Mouse (Mus musculus): ENCODE measurements at regions not wholly inside any gene's neighbourhood (a gene's known extent, or its start where the extent isn't known, plus 50 kb on each side); places are given as distances from the start of the nearest gene placed in this dataset.
"Not testable (repeated sequence)": the region's sequence is repeated elsewhere in the genome, so short reads cannot be mapped to it uniquely, and the experiment has no call there.

DNA sequence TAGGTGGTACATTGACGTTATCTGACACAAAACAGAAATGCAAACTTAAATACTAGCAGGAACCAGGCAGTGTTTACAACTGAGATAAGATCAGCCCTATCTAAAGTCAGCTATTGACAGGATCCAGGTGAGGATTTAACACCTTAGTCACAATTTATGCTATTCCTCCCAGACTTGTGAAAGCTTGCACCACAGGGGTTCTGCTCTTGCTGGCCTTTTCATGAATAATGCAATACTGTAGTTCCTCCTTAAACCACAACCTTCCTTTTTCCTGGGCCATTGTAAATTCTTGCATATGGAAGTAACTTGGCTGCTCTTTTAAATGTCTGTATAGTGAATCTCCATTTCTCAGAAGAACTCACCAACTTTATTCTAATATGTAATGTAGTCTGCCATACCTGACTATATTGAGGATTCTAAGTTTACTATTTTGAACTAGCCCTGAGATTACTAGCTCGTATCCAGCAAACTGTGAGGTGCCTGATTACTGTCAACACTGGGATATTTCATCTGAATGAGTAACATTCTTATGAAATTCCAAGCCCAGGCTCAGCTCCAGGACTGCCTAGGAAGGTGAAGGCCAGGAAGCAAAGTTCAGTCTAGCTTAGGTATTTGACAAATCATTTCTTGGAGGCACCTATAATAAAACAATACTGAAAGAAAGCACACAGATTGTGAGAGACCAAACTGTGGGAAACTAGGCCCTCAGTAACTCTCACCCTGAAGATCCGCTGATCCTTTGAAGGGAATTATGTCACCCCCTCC lies 1019.2 kb upstream of the Cntn5 start:
- not testable (repeated sequence) for H3K27ac ChIP-seq (replicated peaks; ENCODE audit: low read depth, low read length); H3K4me3 ChIP-seq (ENCODE audit: low read depth, low read length); H3K36me3 ChIP-seq (ENCODE audit: control insufficient read depth, insufficient read depth, low read length); DNase-seq (ENCODE audit: low spot score); H3K4me2 ChIP-seq (ENCODE audit: low read depth, severe bottlenecking); H3K27me3 ChIP-seq (ENCODE audit: control insufficient read depth, insufficient read depth, low read length); H3K9me3 ChIP-seq (ENCODE audit: control insufficient read depth, low read length); ATAC-seq (ENCODE audit: insufficient number of reproducible peaks, low FRiP score, low TSS enrichment, low read depth); H3K9ac ChIP-seq (ENCODE audit: low read length); H3K4me1 ChIP-seq (ENCODE audit: control insufficient read depth, insufficient read depth, low read length)
- WGBS: 89% methylated on average over 3 of the region's 3 CpGs

DNA sequence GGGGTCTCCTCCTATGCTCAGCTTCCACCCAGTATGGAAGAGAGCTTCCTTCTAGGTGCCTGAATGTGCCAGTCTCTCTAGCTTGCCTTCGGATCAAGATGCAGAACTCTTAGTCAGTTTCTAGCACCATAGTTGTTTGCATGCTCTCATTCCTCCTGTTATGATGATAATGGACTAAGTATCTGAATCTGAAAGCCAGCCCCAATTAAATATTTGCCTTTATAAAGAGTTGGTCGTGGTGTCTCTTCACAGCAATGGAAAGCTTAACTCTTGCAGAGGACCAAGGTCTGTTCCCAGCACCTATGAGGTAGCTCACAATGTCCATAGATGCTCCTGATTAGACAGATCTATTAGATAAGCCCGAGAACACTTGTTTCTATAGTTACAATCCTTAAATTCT lies 1015.7 kb upstream of the Cntn5 start:
- no peak overlapping the region for H3K4me3 ChIP-seq (ENCODE audit: low read depth, low read length)
- no peak overlapping the region for H3K4me2 ChIP-seq (ENCODE audit: low read depth, severe bottlenecking)
- H3K27me3 ChIP-seq (ENCODE audit: control insufficient read depth, insufficient read depth, low read length): no peaks in the 10 kb centered on the region
- DNase-seq (ENCODE audit: low spot score): no peak
- no peak overlapping the region for H3K27ac ChIP-seq (replicated peaks; ENCODE audit: low read depth, low read length)
- no peaks in the 10 kb centered on the region for H3K9me3 ChIP-seq (ENCODE audit: control insufficient read depth, low read length)
- no peaks in the 10 kb centered on the region for H3K36me3 ChIP-seq (ENCODE audit: control insufficient read depth, insufficient read depth, low read length)
- H3K4me1 ChIP-seq (ENCODE audit: control insufficient read depth, insufficient read depth, low read length): no peaks in the 10 kb centered on the region
- H3K9ac ChIP-seq (ENCODE audit: low read length): no peak overlapping the region
- 81% methylated on average over 3 of the region's 3 CpGs for WGBS
- ATAC-seq (ENCODE audit: insufficient number of reproducible peaks, low FRiP score, low TSS enrichment, low read depth): no peak

DNA sequence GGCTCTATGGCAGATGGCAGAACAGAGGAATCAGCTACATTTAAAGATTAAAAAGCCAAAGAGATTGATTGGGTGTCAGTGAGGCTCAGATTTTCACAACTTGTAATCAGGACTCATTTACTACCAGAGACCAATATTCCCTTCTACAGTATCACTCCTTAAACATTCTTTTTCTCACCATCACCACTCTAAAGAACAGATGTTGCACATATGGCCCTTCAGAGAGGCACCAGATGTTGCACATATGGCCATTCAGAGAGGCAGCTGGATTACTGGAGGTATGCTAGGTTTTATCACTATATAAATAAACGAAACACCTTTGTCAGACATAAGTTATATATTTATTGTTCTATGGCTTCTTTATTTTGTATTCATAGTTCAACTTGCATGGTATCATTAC lies 993.7 kb upstream of the Cntn5 start:
- ATAC-seq (ENCODE audit: insufficient number of reproducible peaks, low FRiP score, low TSS enrichment, low read depth) (peak; percentile 84), DNase-seq (ENCODE audit: low spot score) (peak; percentile 61)
- H3K27me3 ChIP-seq (ENCODE audit: control insufficient read depth, insufficient read depth, low read length): no peaks in the 10 kb centered on the region
- no peak overlapping the region for H3K4me2 ChIP-seq (ENCODE audit: low read depth, severe bottlenecking)
- H3K4me1 ChIP-seq (ENCODE audit: control insufficient read depth, insufficient read depth, low read length): no peaks in the 10 kb centered on the region
- no peaks in the 10 kb centered on the region for H3K36me3 ChIP-seq (ENCODE audit: control insufficient read depth, insufficient read depth, low read length)
- no peaks in the 10 kb centered on the region for H3K9me3 ChIP-seq (ENCODE audit: control insufficient read depth, low read length)
- no peak overlapping the region for H3K4me3 ChIP-seq (ENCODE audit: low read depth, low read length)
- 15% methylated on average over 1 of the region's 1 CpGs for WGBS
- H3K9ac ChIP-seq (ENCODE audit: low read length): no peak overlapping the region
- no peak overlapping the region for H3K27ac ChIP-seq (replicated peaks; ENCODE audit: low read depth, low read length)

DNA sequence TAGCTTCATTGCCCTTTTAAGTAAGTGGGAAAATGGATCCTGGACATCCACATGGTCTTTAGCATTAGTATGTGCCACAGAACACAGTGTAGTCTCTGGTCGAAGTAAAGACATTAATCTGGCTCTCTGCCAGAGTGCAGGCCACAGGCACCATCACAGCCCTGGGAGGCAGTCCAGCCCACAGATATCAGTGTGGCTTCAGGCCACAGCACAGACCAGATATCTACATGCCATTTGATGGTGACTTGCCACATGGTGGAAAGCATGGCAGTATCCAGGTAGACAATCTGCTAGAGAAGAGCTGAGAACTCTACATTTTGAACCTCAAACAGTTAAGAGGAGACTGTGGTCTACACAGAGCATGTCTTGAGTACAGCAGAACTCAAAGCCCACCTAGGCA lies 981.2 kb upstream of the Cntn5 start:
- 0 out of 2 replicates have a peak, but pooled peaks have one; percentile 35 for ATAC-seq (ENCODE audit: insufficient number of reproducible peaks, low FRiP score, low TSS enrichment, low read depth)

DNA sequence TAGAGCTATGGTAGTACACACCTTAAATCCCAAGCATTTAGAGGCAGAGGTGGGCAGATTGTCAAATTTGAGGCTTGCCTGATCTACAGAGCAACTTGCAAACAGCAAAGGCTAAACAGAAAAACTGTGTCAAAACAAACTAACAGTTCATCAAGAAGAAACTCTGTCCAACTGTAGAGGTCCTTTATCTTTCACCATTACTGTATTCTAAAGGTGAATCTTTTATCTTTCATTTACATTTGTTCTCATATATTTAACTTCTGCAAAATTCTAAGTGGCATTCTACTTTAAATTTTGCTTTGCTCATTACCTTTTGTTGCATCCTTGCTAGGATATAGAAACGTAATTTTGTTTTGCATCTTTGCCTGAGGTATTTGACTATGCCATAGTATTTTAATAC lies 967.5 kb upstream of the Cntn5 start:
- 78% methylated on average over 1 of the region's 1 CpGs for WGBS
- ATAC-seq (ENCODE audit: insufficient number of reproducible peaks, low FRiP score, low TSS enrichment, low read depth): no peak

More for the DNA sequence above, 981.2 kb upstream of the Cntn5 start:
- H3K4me2 ChIP-seq (ENCODE audit: low read depth, severe bottlenecking): no peak overlapping the region
- no peak overlapping the region for H3K27ac ChIP-seq (replicated peaks; ENCODE audit: low read depth, low read length)
- 76% methylated on average over 1 of the region's 1 CpGs for WGBS
- no peak overlapping the region for H3K4me3 ChIP-seq (ENCODE audit: low read depth, low read length)
- H3K9ac ChIP-seq (ENCODE audit: low read length): no peak overlapping the region
- H3K36me3 ChIP-seq (ENCODE audit: control insufficient read depth, insufficient read depth, low read length): no peaks in the 10 kb centered on the region
- no peaks in the 10 kb centered on the region for H3K27me3 ChIP-seq (ENCODE audit: control insufficient read depth, insufficient read depth, low read length)
- H3K4me1 ChIP-seq (ENCODE audit: control insufficient read depth, insufficient read depth, low read length): no peaks in the 10 kb centered on the region
- DNase-seq (ENCODE audit: low spot score): no peak
- no peaks in the 10 kb centered on the region for H3K9me3 ChIP-seq (ENCODE audit: control insufficient read depth, low read length)

DNA sequence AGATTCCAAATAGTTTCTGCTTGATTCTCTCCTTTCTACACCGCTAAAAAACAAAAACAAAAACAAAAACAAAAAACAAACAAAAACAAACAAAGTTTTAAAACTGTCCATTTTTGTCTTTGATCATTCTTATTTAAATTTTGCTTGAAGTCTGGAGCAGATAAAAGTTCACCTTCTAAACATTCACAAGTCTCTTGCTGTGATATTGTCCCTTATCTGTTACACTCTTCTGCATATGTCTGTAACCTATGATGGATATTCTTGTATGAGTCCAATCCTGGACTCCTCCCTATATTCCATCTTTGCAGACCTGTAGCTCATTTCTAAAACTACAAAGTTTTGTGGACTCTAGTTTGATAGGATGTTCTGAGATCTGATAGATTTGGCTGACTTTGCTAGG lies 966.9 kb upstream of the Cntn5 start:
- Histone ChIP-seq H3K4me3 (ENCODE audit: low read depth, low read length) (no peak overlapping the region), H3K9me3 (ENCODE audit: control insufficient read depth, low read length) (no peaks in the 10 kb centered on the region), H3K36me3 (ENCODE audit: control insufficient read depth, insufficient read depth, low read length) (no peaks in the 10 kb centered on the region), H3K4me1 (ENCODE audit: control insufficient read depth, insufficient read depth, low read length) (no peaks in the 10 kb centered on the region), H3K27ac (replicated peaks; ENCODE audit: low read depth, low read length) (no peak overlapping the region), H3K27me3 (ENCODE audit: control insufficient read depth, insufficient read depth, low read length) (no peaks in the 10 kb centered on the region), H3K9ac (ENCODE audit: low read length) (no peak overlapping the region), H3K4me2 (ENCODE audit: low read depth, severe bottlenecking) (no peak overlapping the region)
- ATAC-seq (ENCODE audit: insufficient number of reproducible peaks, low FRiP score, low TSS enrichment, low read depth) (no peak), DNase-seq (ENCODE audit: low spot score) (no peak)
- WGBS: 89% methylated on average over 1 of the region's 1 CpGs

More for the DNA sequence above, 967.5 kb upstream of the Cntn5 start:
- H3K27me3 ChIP-seq (ENCODE audit: control insufficient read depth, insufficient read depth, low read length): no peaks in the 10 kb centered on the region
- no peak overlapping the region for H3K27ac ChIP-seq (replicated peaks; ENCODE audit: low read depth, low read length)
- no peaks in the 10 kb centered on the region for H3K4me1 ChIP-seq (ENCODE audit: control insufficient read depth, insufficient read depth, low read length)
- H3K9ac ChIP-seq (ENCODE audit: low read length): no peak overlapping the region
- no peak overlapping the region for H3K4me3 ChIP-seq (ENCODE audit: low read depth, low read length)
- no peak for DNase-seq (ENCODE audit: low spot score)
- no peaks in the 10 kb centered on the region for H3K9me3 ChIP-seq (ENCODE audit: control insufficient read depth, low read length)
- H3K4me2 ChIP-seq (ENCODE audit: low read depth, severe bottlenecking): no peak overlapping the region
- no peaks in the 10 kb centered on the region for H3K36me3 ChIP-seq (ENCODE audit: control insufficient read depth, insufficient read depth, low read length)

DNA sequence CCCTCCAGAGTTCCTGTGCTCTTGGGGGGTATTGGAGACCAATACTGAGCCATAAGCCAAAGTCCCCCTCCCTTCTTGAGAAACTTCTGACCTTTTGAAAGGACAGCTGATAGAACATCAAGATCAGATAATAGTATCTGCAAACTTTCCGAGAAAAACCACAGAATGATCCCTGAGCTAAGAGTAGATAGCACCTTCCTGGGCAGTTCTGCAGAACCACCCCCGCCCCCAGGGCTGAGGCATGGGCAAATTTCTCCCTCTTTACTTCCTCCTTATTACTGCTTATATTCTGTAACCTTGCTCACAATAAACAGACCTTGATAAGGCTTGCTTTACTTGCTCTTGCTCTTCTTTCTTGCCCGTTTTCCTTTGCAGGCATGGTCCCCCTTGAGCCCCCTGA lies 944.1 kb upstream of the Cntn5 start:
- not testable (repeated sequence) for H3K36me3 ChIP-seq (ENCODE audit: control insufficient read depth, insufficient read depth, low read length); ATAC-seq (ENCODE audit: insufficient number of reproducible peaks, low FRiP score, low TSS enrichment, low read depth); H3K4me2 ChIP-seq (ENCODE audit: low read depth, severe bottlenecking); H3K27ac ChIP-seq (replicated peaks; ENCODE audit: low read depth, low read length); H3K27me3 ChIP-seq (ENCODE audit: control insufficient read depth, insufficient read depth, low read length); H3K4me1 ChIP-seq (ENCODE audit: control insufficient read depth, insufficient read depth, low read length); H3K9ac ChIP-seq (ENCODE audit: low read length); H3K4me3 ChIP-seq (ENCODE audit: low read depth, low read length); H3K9me3 ChIP-seq (ENCODE audit: control insufficient read depth, low read length); DNase-seq (ENCODE audit: low spot score)
- 85% methylated on average over 3 of the region's 3 CpGs for WGBS
